Mouse (Mus musculus): ENCODE results near the gene St8sia6.

The St8sia6 gene

GRCm38 (mm10) chr2:13760366-13760765 is 33.5 kb downstream of the St8sia6 start:
- DNase-seq (ENCODE audit: low read depth, low spot score): no peak

- no peak for DNase-seq (ENCODE audit: low read depth, low spot score)
These were observed 36.5 kb downstream of the St8sia6 start for GRCm38 (mm10) chr2:13757412-13757811.

- no peak for DNase-seq (ENCODE audit: low read depth, low spot score)
These were observed 38.1 kb downstream of the St8sia6 start for GRCm38 (mm10) chr2:13755733-13756132.

GRCm38 (mm10) chr2:13751691-13752090 is 42.2 kb downstream of the St8sia6 start:
- no peak for DNase-seq (ENCODE audit: low read depth, low spot score)

- no peak for DNase-seq (ENCODE audit: low read depth, low spot score)
These were observed 43.1 kb downstream of the St8sia6 start for GRCm38 (mm10) chr2:13750777-13751176.

- no peak for DNase-seq (ENCODE audit: low read depth, low spot score)
These were observed 43.8 kb downstream of the St8sia6 start for GRCm38 (mm10) chr2:13750089-13750488.

- no peak for DNase-seq (ENCODE audit: low read depth, low spot score)
These were observed 44.7 kb downstream of the St8sia6 start for GRCm38 (mm10) chr2:13749176-13749575.

- no peak for DNase-seq (ENCODE audit: low read depth, low spot score)
These were observed 46.3 kb downstream of the St8sia6 start for GRCm38 (mm10) chr2:13747576-13747975.

GRCm38 (mm10) chr2:13746023-13746422 is 47.8 kb downstream of the St8sia6 start:
- DNase-seq (ENCODE audit: low read depth, low spot score): no peak

- DNase-seq (ENCODE audit: low read depth, low spot score): no peak
These were observed 55.2 kb downstream of the St8sia6 start for GRCm38 (mm10) chr2:13738704-13739103.

GRCm38 (mm10) chr2:13727901-13728300 is 66.0 kb downstream of the St8sia6 start:
- no peak for DNase-seq (ENCODE audit: low read depth, low spot score)

- no peak for DNase-seq (ENCODE audit: low read depth, low spot score)
These were observed 68.3 kb downstream of the St8sia6 start for GRCm38 (mm10) chr2:13725592-13725991.

- DNase-seq (ENCODE audit: low read depth, low spot score): no peak
These were observed 71.6 kb downstream of the St8sia6 start for GRCm38 (mm10) chr2:13722241-13722640.

GRCm38 (mm10) chr2:13718628-13719185 is 75.2 kb downstream of the St8sia6 start:
- no peak for DNase-seq (ENCODE audit: low read depth, low spot score)

GRCm38 (mm10) chr2:13708785-13709184 is 85.1 kb downstream of the St8sia6 start:
- DNase-seq (ENCODE audit: low read depth, low spot score): no peak

- peak; percentile 60 for DNase-seq (ENCODE audit: low read depth, low spot score)
These were observed 96.3 kb downstream of the St8sia6 start for GRCm38 (mm10) chr2:13697514-13697913.

- DNase-seq (ENCODE audit: low read depth, low spot score): no peak
These were observed 99.4 kb downstream of the St8sia6 start for GRCm38 (mm10) chr2:13694417-13694816.

- no peak for DNase-seq (ENCODE audit: low read depth, low spot score)
These were observed 109.5 kb downstream of the St8sia6 start for GRCm38 (mm10) chr2:13684380-13684779.

GRCm38 (mm10) chr2:13683205-13683570 is 110.7 kb downstream of the St8sia6 start:
- no peak for DNase-seq (ENCODE audit: low read depth, low spot score)

GRCm38 (mm10) chr2:13682488-13683204 is 111.2 kb downstream of the St8sia6 start:
- no peak for DNase-seq (ENCODE audit: low read depth, low spot score)

- peak; percentile 24 for DNase-seq (ENCODE audit: low read depth, low spot score)
These were observed 120.9 kb downstream of the St8sia6 start for GRCm38 (mm10) chr2:13672946-13673345.

GRCm38 (mm10) chr2:13672426-13672825 is 121.4 kb downstream of the St8sia6 start:
- no peak for DNase-seq (ENCODE audit: low read depth, low spot score)

- DNase-seq (ENCODE audit: low read depth, low spot score): no peak
These were observed 159.0 kb downstream of the St8sia6 start for GRCm38 (mm10) chr2:13634866-13635265.

All from WW6 (cell line).